Mouse (Mus musculus): ENCODE data around the gene Smg5. TPM values are rescaled to one million over a fixed set of nuclear protein-coding genes. Genes with fewer than 3 reads are reported as not detected.
A peak's percentile ranks its signal among the peaks of the same experiment; 100 is the strongest.

The Smg5 gene
- polyA plus RNA-seq, 1 experiment = 53.5 TPM

DNA sequence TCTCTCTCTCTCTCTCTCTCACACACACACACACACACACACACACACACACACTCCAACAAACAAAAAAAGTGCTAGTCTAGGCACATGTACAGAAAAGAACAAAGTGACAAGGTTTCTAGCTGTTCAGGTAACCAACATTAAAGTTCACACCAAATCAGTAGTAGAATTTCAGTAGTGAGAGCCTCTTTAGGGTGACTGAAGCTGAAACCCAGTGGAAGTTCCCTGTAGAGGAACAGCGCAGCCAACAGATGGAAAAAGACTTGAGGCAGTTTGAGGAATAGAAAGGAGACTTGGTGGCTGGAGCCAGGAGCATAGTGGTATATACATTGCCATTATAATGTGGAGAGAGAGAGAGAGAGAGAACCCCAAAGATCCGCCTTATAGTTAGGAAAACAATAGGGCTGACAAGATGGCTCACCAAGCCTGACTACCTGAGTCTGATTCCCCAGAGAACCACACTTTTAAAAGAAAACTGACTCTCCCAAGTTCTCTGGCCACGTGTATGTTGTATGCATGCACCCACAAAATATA is 1.1 kb upstream of the Smg5 start:
- H3K4me2 ChIP-seq (ENCODE audit: low read depth) = peak overlapping the region; percentile 75
- no peaks in the 10 kb centered on the region for H3K36me3 ChIP-seq (ENCODE audit: control insufficient read depth, insufficient read depth)
- peak overlapping the region; percentile 69 for H3ac ChIP-seq (ENCODE audit: control insufficient read depth, insufficient read length)
- TF ChIP-seq POLR2AphosphoS2 (IDR thresholded peaks at IDR 0.05; ENCODE audit: insufficient read length, low read depth) (no peak), TCF12 (IDR thresholded peaks at IDR 0.05; ENCODE audit: insufficient read depth, poor library complexity, severe bottlenecking) (no peak), MAX (IDR thresholded peaks at IDR 0.05; ENCODE audit: low read depth) (no peak), CEBPB (IDR thresholded peaks at IDR 0.05; ENCODE audit: insufficient read depth, poor library complexity, severe bottlenecking) (no peak), TCF3 (IDR thresholded peaks at IDR 0.05; ENCODE audit: insufficient read length, low read depth) (no peak), MYOD1 (IDR thresholded peaks at IDR 0.05; ENCODE audit: control insufficient read depth in 1 of 3, insufficient read length in 2 of 3, low read depth in 2 of 3) (no peak), REST (IDR thresholded peaks at IDR 0.05; ENCODE audit: insufficient read depth, insufficient read length) (no peak), USF1 (IDR thresholded peaks at IDR 0.05; ENCODE audit: low read depth) (no peak), SRF (IDR thresholded peaks at IDR 0.05; ENCODE audit: control insufficient read depth, insufficient read length, low read depth) (no peak), MYOG (IDR thresholded peaks at IDR 0.05; ENCODE audit: control insufficient read depth in 1 of 3, insufficient read depth in 1 of 3, insufficient read length in 2 of 3, low read depth in 2 of 3) (no peak), E2F4 (IDR thresholded peaks at IDR 0.05; ENCODE audit: insufficient read depth) (no peak), POLR2A (IDR thresholded peaks at IDR 0.05; ENCODE audit: insufficient read length, low read depth) (no peak)
- H3K4me3 ChIP-seq = peak overlapping the region; percentile 92
- peaks cover 47% of the 10 kb centered on the region for H3K79me2 ChIP-seq (ENCODE audit: control insufficient read depth, insufficient read depth)
- H3K27me3 ChIP-seq (ENCODE audit: control insufficient read depth, insufficient read depth, insufficient read length) = no peaks in the 10 kb centered on the region

DNA sequence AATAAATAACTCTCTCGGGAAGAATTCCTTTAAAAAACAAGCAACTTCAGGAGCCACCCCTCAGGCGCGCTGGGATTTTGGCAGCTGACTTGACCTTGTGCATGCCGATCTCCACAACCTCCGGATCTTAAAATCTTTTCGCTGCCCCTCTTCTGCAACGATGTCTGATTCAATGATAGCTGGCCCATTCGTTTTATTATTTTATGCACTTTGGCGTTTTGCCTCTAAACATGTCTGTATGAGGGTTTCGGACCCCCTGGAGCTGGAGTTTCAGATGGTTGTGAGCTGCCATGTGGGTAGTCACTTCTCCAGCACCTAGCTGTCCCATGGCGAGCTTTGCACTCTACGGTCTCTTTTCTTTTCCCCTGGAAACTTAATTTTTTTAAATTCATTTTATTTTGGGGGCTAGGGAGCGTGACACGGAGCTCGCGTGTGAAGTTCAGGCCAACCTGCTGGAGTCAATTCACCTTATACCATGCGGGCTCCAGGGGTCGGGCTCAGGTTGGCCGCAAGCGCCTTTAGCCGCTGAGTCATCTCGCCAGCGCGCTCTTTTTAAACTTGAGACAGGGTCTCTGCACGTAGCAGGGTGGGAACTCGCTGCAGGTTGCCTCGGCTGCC is 515 bp upstream of the Smg5 start:
- Histone ChIP-seq H3K4me3 (peak overlapping the region; percentile 92), H3K4me2 (ENCODE audit: low read depth) (peak overlapping the region; percentile 75), H3K36me3 (ENCODE audit: control insufficient read depth, insufficient read depth) (peaks cover 3% of the 10 kb centered on the region), H3K27me3 (ENCODE audit: control insufficient read depth, insufficient read depth, insufficient read length) (no peaks in the 10 kb centered on the region), H3ac (ENCODE audit: control insufficient read depth, insufficient read length) (peak overlapping the region; percentile 69), H3K79me2 (ENCODE audit: control insufficient read depth, insufficient read depth) (peaks cover 53% of the 10 kb centered on the region)
- TF ChIP-seq TCF3 (IDR thresholded peaks at IDR 0.05; ENCODE audit: insufficient read length, low read depth) (no peak), CEBPB (IDR thresholded peaks at IDR 0.05; ENCODE audit: insufficient read depth, poor library complexity, severe bottlenecking) (no peak), POLR2AphosphoS2 (IDR thresholded peaks at IDR 0.05; ENCODE audit: insufficient read length, low read depth) (no peak), E2F4 (IDR thresholded peaks at IDR 0.05; ENCODE audit: insufficient read depth) (peak; percentile 87), REST (IDR thresholded peaks at IDR 0.05; ENCODE audit: insufficient read depth, insufficient read length) (no peak), TCF12 (IDR thresholded peaks at IDR 0.05; ENCODE audit: insufficient read depth, poor library complexity, severe bottlenecking) (no peak), POLR2A (IDR thresholded peaks at IDR 0.05; ENCODE audit: insufficient read length, low read depth) (no peak)

DNA sequence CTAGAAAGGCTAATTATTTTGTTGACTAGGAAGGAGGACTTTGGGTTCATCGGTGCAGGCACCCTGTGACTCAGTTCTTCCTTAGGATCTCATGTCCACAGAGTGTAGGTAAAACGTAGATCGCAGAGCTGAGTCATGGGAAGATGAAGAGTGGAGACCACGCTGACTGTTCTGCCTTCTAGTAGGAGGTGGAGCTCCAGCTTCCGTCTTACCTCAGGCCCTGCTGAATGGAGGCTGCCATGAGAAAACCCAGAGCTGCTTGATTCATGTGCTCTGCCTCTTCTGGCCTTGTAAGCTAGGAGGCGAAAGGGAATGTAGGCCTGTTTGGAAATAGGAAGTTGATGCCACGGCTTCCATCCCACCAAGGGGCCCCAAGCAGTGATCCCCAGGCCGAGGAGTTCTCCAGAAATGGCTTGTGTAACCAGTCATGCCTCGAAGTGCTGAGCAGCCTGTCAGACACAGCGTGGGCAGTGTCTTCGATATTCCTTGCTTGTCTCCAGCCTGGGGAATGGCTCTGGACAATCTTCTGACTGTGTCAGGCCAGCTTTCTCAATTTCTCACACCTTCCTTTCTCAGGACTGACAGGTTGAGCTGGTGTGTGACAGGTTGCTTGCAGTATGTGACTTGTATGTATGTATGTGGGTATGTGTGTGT is 1.4 kb downstream of the Smg5 start:
- no peaks in the 10 kb centered on the region for H3K27me3 ChIP-seq (ENCODE audit: control insufficient read depth, insufficient read depth, insufficient read length)

DNA sequence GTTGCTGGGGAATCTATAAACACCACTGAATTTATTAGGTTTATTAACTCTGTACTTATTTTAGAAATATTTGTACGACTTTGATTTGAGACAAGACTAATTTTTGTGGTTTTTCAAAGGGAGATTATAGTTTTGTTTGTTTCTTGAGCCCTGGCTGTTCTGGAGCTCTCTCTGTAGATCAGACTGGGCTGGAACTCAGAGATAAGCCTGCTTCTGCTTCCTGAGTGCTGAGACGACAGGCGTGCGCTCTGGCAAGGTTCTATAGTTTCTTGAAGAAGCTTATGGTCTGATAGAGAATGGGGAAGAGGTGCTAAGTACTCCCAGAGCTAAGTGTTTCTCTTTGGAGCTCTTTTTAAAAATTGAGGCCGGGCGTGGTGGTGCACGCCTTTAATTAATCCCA is 2.3 kb downstream of the Smg5 start:
- Histone ChIP-seq H3ac (ENCODE audit: control insufficient read depth, insufficient read length) (no peak overlapping the region), H3K27me3 (ENCODE audit: control insufficient read depth, insufficient read depth, insufficient read length) (no peaks in the 10 kb centered on the region), H3K36me3 (ENCODE audit: control insufficient read depth, insufficient read depth) (peaks cover 28% of the 10 kb centered on the region), H3K4me2 (ENCODE audit: low read depth) (no peak overlapping the region), H3K4me3 (peak overlapping the region; percentile 92), H3K79me2 (ENCODE audit: control insufficient read depth, insufficient read depth) (peaks cover 65% of the 10 kb centered on the region)
- no peak for TF ChIP-seq MAX (IDR thresholded peaks at IDR 0.05; ENCODE audit: low read depth)

More for the DNA sequence above, 1.4 kb downstream of the Smg5 start:
- Histone ChIP-seq H3K4me3 (peak overlapping the region; percentile 92), H3ac (ENCODE audit: control insufficient read depth, insufficient read length) (no peak overlapping the region), H3K36me3 (ENCODE audit: control insufficient read depth, insufficient read depth) (peaks cover 22% of the 10 kb centered on the region), H3K79me2 (ENCODE audit: control insufficient read depth, insufficient read depth) (peaks cover 65% of the 10 kb centered on the region), H3K4me2 (ENCODE audit: low read depth) (peak overlapping the region; percentile 58)
- TF ChIP-seq TCF3 (IDR thresholded peaks at IDR 0.05; ENCODE audit: insufficient read length, low read depth) (no peak), MAX (IDR thresholded peaks at IDR 0.05; ENCODE audit: low read depth) (no peak), E2F4 (IDR thresholded peaks at IDR 0.05; ENCODE audit: insufficient read depth) (no peak), SRF (IDR thresholded peaks at IDR 0.05; ENCODE audit: control insufficient read depth, insufficient read length, low read depth) (no peak), POLR2A (IDR thresholded peaks at IDR 0.05; ENCODE audit: insufficient read length, low read depth) (no peak)

DNA sequence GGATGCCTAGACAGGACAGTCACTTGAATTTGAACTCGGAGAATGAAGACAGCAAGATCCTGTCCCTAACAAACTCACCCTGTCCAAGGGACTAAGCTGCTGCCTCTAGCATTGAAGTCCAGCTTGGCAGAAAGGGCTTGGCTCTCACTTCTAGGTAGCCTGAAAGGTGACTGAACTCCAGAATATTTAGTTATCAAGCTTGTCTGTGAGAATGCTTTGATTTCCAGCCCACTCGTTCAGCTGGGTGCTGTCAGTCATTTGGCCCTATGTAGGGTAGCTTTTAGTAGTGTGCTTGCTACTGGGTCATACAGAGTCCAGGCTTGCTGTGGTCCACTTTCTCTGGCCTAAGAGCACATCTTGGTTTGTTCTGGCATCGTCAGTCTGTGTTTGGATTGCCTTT is 2.9 kb downstream of the Smg5 start:
- peaks cover 65% of the 10 kb centered on the region for H3K79me2 ChIP-seq (ENCODE audit: control insufficient read depth, insufficient read depth)
- no peak overlapping the region for H3ac ChIP-seq (ENCODE audit: control insufficient read depth, insufficient read length)
- no peaks in the 10 kb centered on the region for H3K27me3 ChIP-seq (ENCODE audit: control insufficient read depth, insufficient read depth, insufficient read length)
- TF ChIP-seq MAX (IDR thresholded peaks at IDR 0.05; ENCODE audit: low read depth) (no peak), MYOD1 (IDR thresholded peaks at IDR 0.05; ENCODE audit: control insufficient read depth in 1 of 3, insufficient read length in 2 of 3, low read depth in 2 of 3) (peak in 1 of 3 experiments; percentile 24)
- H3K4me3 ChIP-seq = no peak overlapping the region
- H3K36me3 ChIP-seq (ENCODE audit: control insufficient read depth, insufficient read depth) = peaks cover 35% of the 10 kb centered on the region
- no peak overlapping the region for H3K4me2 ChIP-seq (ENCODE audit: low read depth)

Data from myocyte (in vitro differentiated cells).